Mouse (Mus musculus): Measurements from ENCODE around the gene Gm2832. TPM values are rescaled to one million over a fixed set of nuclear protein-coding genes. Genes with fewer than 3 reads are reported as not detected.
"Not testable (repeated sequence)": the region's sequence is repeated elsewhere in the genome, so short reads cannot be mapped to it uniquely, and the experiment has no call there.

The Gm2832 gene
- not detected in 2 replicates for polyA plus RNA-seq (2012; ENCODE audit: insufficient read depth, insufficient read length, low replicate concordance, missing spikeins)

GRCm38 (mm10) chr14:41278505-41278904, at the start of gene Gm2832:
Gene Gm2832 (plus strand): TSS chr14:41278805.
- not testable (repeated sequence) for H3K4me3 ChIP-seq (ENCODE audit: insufficient read depth, low read depth, low read length); H3K4me1 ChIP-seq (ENCODE audit: control insufficient read depth, insufficient read depth, low read length); H3K27ac ChIP-seq (ENCODE audit: insufficient read depth, low read depth, low read length)
- WGBS: 92% methylated on average over 2 of the region's 3 CpGs

GRCm38 (mm10) chr14:41263296-41263695, 15.3 kb upstream of the Gm2832 start:
- WGBS: 46% methylated on average over 4 of the region's 4 CpGs
- not testable (repeated sequence) for H3K4me3 ChIP-seq (ENCODE audit: insufficient read depth, low read depth, low read length); H3K27ac ChIP-seq (ENCODE audit: insufficient read depth, low read depth, low read length); H3K4me1 ChIP-seq (ENCODE audit: control insufficient read depth, insufficient read depth, low read length)

GRCm38 (mm10) chr14:41263853-41264755, 14.5 kb upstream of the Gm2832 start:
- not testable (repeated sequence) for H3K27ac ChIP-seq (ENCODE audit: insufficient read depth, low read depth, low read length); H3K4me1 ChIP-seq (ENCODE audit: control insufficient read depth, insufficient read depth, low read length); H3K4me3 ChIP-seq (ENCODE audit: insufficient read depth, low read depth, low read length)
- WGBS: 9% methylated on average over 28 of the region's 29 CpGs

- H3K4me3 ChIP-seq (ENCODE audit: insufficient read depth, low read depth, low read length): peak overlapping the region; percentile 31
- H3K4me1 ChIP-seq (ENCODE audit: control insufficient read depth, insufficient read depth, low read length); H3K27ac ChIP-seq (ENCODE audit: insufficient read depth, low read depth, low read length): not testable (repeated sequence)
- 1% methylated on average over 27 of the region's 36 CpGs for WGBS
Observed at GRCm38 (mm10) chr14:41264756-41265566, 13.6 kb upstream of the Gm2832 start.

- 50% methylated on average over 1 of the region's 1 CpGs for WGBS
- not testable (repeated sequence) for H3K4me3 ChIP-seq (ENCODE audit: insufficient read depth, low read depth, low read length)
Observed at GRCm38 (mm10) chr14:41285965-41286364, 7.4 kb downstream of the Gm2832 start.

More at GRCm38 (mm10) chr14:41285965-41286364, 7.4 kb downstream of the Gm2832 start:
- H3K27ac ChIP-seq (ENCODE audit: insufficient read depth, low read depth, low read length); H3K4me1 ChIP-seq (ENCODE audit: control insufficient read depth, insufficient read depth, low read length): not testable (repeated sequence)

Other genes with a start within 250 kb of the Gm2832 start
- gene Dydc2, start 209.6 kb upstream of the Gm2832 start, polyA plus RNA-seq (2012; ENCODE audit: insufficient read depth, insufficient read length, low replicate concordance, missing spikeins): not detected in 2 replicates
- gene Dydc1, start 205.9 kb upstream of the Gm2832 start, polyA plus RNA-seq (2012; ENCODE audit: insufficient read depth, insufficient read length, low replicate concordance, missing spikeins): not detected in 2 replicates
- not detected in 2 replicates for gene Mat1a, start 173.8 kb upstream of the Gm2832 start, polyA plus RNA-seq (2012; ENCODE audit: insufficient read depth, insufficient read length, low replicate concordance, missing spikeins)
- gene Sftpa1, start 147.0 kb upstream of the Gm2832 start, polyA plus RNA-seq (2012; ENCODE audit: insufficient read depth, insufficient read length, low replicate concordance, missing spikeins): not detected in 2 replicates
- not detected in 2 replicates for gene Mbl1, start 127.3 kb upstream of the Gm2832 start, polyA plus RNA-seq (2012; ENCODE audit: insufficient read depth, insufficient read length, low replicate concordance, missing spikeins)
- not detected in 2 replicates for gene Sftpd, start 93.7 kb upstream of the Gm2832 start, polyA plus RNA-seq (2012; ENCODE audit: insufficient read depth, insufficient read length, low replicate concordance, missing spikeins)
- not detected in 2 replicates for gene Gm5798, start 69.8 kb downstream of the Gm2832 start, polyA plus RNA-seq (2012; ENCODE audit: insufficient read depth, insufficient read length, low replicate concordance, missing spikeins)
- gene Gm7945, start 107.6 kb downstream of the Gm2832 start, polyA plus RNA-seq (2012; ENCODE audit: insufficient read depth, insufficient read length, low replicate concordance, missing spikeins): not detected in 2 replicates
- not detected in 2 replicates for gene Gm6482, start 129.5 kb downstream of the Gm2832 start, polyA plus RNA-seq (2012; ENCODE audit: insufficient read depth, insufficient read length, low replicate concordance, missing spikeins)
- gene Gm7954, start 174.7 kb downstream of the Gm2832 start, polyA plus RNA-seq (2012; ENCODE audit: insufficient read depth, insufficient read length, low replicate concordance, missing spikeins): not detected in 2 replicates
- gene Gm3486, start 210.7 kb downstream of the Gm2832 start, polyA plus RNA-seq (2012; ENCODE audit: insufficient read depth, insufficient read length, low replicate concordance, missing spikeins): not detected in 2 replicates

Data from olfactory bulb, adult 2 months (tissue).